Mouse (Mus musculus) olfactory bulb, adult 2 months (tissue): Measurements from ENCODE around the gene Fer1l5. TPM values are rescaled to one million over a fixed set of nuclear protein-coding genes. Genes with fewer than 3 reads are reported as not detected.
A peak's percentile ranks its signal among the peaks of the same experiment; 100 is the strongest.

Source experiments
- H3K27ac ChIP-seq: fragments of 200-500 bp; 2 replicates; pipeline ENCODE4 v1.5.1; 2012; ENCODE audit warnings: low read depth, low read length; ENCODE audit not compliant: insufficient read depth
- H3K4me1 ChIP-seq: fragments of 200-500 bp; 2 replicates; pipeline ENCODE4 v1.6.1; 2012; ENCODE audit warnings: low read length; ENCODE audit not compliant: control insufficient read depth, insufficient read depth
- H3K4me3 ChIP-seq: fragments of 200-500 bp; 2 replicates; pipeline ENCODE4 v1.5.1; 2012; ENCODE audit warnings: mild to moderate bottlenecking, low read depth, low read length, moderate library complexity; ENCODE audit not compliant: insufficient read depth
- CTCF ChIP-seq: fragments of 200-500 bp; IDR thresholded peaks from 2 replicates; pipeline ENCODE4 v1.5.1; 2012; ENCODE audit warnings: low read depth, mild to moderate bottlenecking, low read length, moderate library complexity; ENCODE audit not compliant: insufficient read depth
- POLR2A ChIP-seq: fragments of 200-500 bp; IDR thresholded peaks from 2 replicates; pipeline ENCODE4 v1.6.1; 2012; ENCODE audit warnings: mild to moderate bottlenecking, low read depth, low read length, moderate library complexity; ENCODE audit not compliant: insufficient read depth
- WGBS: fragments of 180-500 bp; shearing (Covaris S2); methylation state at CpG from one replicate; pipeline ENCODE4 v1.1.7; 2018; 5-methylcytosine and 5-hydroxymethylcytosine counted together
- polyA plus RNA-seq: library from polyadenylated mRNA; stranded (reverse); fragments of >200 nt; gene quantifications from 2 replicates; pipeline ENCODE4 v1.2.4, GENCODE M21; 2012; ENCODE audit warnings: low replicate concordance; ENCODE audit not compliant: missing spikeins, insufficient read depth, insufficient read length

Gene Fer1l5
- polyA plus RNA-seq, 1 experiment = not detected

DNA sequence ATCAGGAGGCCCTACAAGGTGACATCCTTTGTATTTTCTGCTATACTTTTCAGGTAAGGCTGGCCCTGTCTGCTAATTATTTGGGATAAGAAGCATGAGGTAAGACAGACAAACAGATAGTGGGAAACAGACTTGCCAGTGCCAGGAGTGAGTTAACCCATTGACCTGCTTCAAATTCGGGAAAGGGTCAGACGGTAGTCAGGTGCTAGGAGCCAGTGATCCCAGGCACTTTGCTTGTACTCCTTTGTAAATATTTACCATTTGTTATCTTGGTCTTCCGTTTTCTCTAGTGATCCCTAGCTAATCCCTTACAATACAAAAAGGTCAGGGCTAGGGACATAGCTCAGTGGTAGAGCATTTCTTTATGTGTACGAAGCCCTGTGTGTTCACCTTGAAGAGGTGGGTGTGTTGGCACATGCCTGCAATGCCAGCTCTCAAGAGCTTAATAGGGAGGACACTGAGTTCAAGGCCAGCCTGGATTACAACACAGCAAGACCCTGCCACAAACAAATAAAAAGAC lies 93.6 kb downstream of the Fer1l5 start:
- no peak overlapping the region for H3K27ac ChIP-seq
- 86% methylated on average over 4 of the region's 4 CpGs for WGBS
- TF ChIP-seq CTCF (no peak), POLR2A (no peak)
- peaks cover 9% of the 10 kb centered on the region for H3K4me1 ChIP-seq
- no peak overlapping the region for H3K4me3 ChIP-seq

DNA sequence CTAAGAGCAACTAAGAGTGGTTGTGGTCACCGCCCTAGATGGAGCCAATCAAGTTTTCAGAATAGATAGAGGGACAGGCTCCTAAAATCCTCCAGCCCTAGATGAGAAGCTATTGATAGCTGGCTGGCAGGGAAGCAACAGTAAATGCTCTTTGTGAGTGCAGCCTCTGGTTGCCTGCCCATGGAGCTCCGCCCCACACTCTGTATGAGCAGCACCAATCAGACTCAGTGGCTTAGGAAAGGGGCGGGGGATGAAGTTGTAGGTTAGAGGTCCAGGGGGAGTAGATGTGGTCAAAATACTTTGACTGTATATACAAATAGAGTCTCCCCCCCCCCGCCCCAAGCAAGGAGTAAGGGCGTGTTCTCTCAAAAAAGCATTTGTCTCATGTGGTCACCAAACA lies 95.4 kb downstream of the Fer1l5 start:
- H3K4me3 ChIP-seq = no peak overlapping the region
- no peak overlapping the region for H3K27ac ChIP-seq
- no peak for TF ChIP-seq CTCF
- TF ChIP-seq POLR2A = no peak
- 74% methylated on average over 5 of the region's 5 CpGs for WGBS
- H3K4me1 ChIP-seq = peaks cover 15% of the 10 kb centered on the region

- TF ChIP-seq CTCF = no peak
- no peak for TF ChIP-seq POLR2A
- Histone ChIP-seq H3K4me1 (peaks cover 34% of the 10 kb centered on the region), H3K27ac (no peak overlapping the region), H3K4me3 (no peak overlapping the region)
- 59% methylated on average over 2 of the region's 2 CpGs for WGBS
Measured at GRCm38 (mm10) chr1:36469811-36470444, 97.8 kb downstream of the Fer1l5 start.

DNA sequence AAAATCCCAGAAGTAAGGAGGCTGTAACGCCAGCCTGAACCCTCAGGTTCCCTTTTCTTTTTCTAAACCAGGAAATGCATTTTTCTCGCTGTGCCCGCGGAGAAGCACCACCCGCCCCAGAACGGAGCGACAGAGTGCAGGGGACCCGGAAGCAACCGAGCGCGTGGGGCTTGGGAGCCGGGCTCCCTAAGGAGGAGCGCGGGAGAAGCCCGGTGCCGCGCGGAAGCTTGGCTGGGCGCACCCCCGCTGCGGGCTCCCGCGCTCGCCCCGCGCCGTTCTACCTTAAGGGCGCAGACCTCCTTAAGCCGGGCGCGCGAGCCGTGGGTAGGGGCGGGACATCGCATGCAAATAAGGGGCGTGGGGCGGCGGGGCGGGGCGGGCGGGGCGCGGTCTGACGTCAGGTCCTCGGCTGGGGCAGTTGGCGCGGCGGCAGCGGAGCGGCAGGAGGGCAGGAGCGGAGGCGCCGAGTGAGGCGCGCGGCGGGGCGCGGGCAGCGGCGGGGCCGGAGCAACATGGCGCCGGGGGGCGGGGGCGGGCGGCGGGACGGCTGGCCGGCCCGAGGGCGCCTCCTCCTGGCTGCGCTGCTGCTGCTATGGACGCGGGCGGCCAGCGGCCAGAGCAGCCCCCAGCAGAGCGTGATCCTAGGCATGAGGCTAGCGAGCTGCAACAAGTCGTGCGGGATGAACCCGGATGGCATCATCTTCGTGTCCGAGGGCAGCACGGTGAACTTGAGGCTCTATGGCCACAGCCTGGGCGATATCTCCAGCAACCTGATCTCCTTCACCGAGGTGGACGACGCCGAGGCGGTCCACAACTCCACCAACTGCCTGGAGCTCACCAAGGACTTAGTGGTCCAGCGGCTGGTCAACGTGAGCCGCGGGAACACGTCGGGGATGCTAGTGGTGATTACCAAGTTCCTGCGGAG lies 99.4 kb downstream of the Fer1l5 start, which contains the start of gene Cnnm4:
Gene Cnnm4 (plus strand): TSS at position 440 of the 925 bp plus-strand sequence.
- H3K27ac ChIP-seq = peak within 1 kb of the TSS; percentile 32; the same call in 1 of the 2 replicates
- no peak for TF ChIP-seq CTCF
- TF ChIP-seq POLR2A = peak; percentile 66; the same call in 1 of the 2 replicates
- H3K4me1 ChIP-seq = peaks cover 47% of the 10 kb centered on the region
- 2% methylated on average over 96 of the region's 98 CpGs for WGBS
- H3K4me3 ChIP-seq = peak within 1 kb of the TSS; percentile 82

Other genes starting within 250 kb of the Fer1l5 start
- gene Uggt1, start 127.6 kb upstream of the Fer1l5 start, polyA plus RNA-seq = 379 TPM in 1 of 2 replicates, not detected in the other
- gene Neurl3, start 97.6 kb upstream of the Fer1l5 start, polyA plus RNA-seq = not detected in 2 replicates
- gene Arid5a, start 64.6 kb upstream of the Fer1l5 start, polyA plus RNA-seq = not detected in 2 replicates
- gene Kansl3, start 3.1 kb upstream of the Fer1l5 start, polyA plus RNA-seq = 336 TPM in 1 of 2 replicates, not detected in the other
- not detected in 2 replicates for gene Lman2l, start 73.0 kb downstream of the Fer1l5 start, polyA plus RNA-seq
- not detected in 2 replicates for gene Cnnm4, start 99.3 kb downstream of the Fer1l5 start, polyA plus RNA-seq
- not detected in 2 replicates for gene Cnnm3, start 139.6 kb downstream of the Fer1l5 start, polyA plus RNA-seq
- not detected in 2 replicates for gene Ankrd23, start 164.6 kb downstream of the Fer1l5 start, polyA plus RNA-seq
- gene Gm42417, start 167.1 kb downstream of the Fer1l5 start, polyA plus RNA-seq = not detected in 2 replicates
- gene Ankrd39, start 175.2 kb downstream of the Fer1l5 start, polyA plus RNA-seq = not detected in 2 replicates
- gene Sema4c, start 186.1 kb downstream of the Fer1l5 start, polyA plus RNA-seq = not detected in 2 replicates